Mouse (Mus musculus): Measurements from ENCODE around the gene Ell3. TPM values are rescaled to one million over a fixed set of nuclear protein-coding genes. Genes with fewer than 3 reads are reported as not detected.
"Not testable (repeated sequence)": the region's sequence is repeated elsewhere in the genome, so short reads cannot be mapped to it uniquely, and the experiment has no call there.

Ell3 gene
- 2.3 and 2.5 TPM in 2 replicates for polyA plus RNA-seq (2015; fragmentation: Nextera tagmentation; extraction: Ambion mirVana)

- Histone ChIP-seq H3K9ac (replicated peaks; ENCODE audit: low read depth, low read length) (no peak within 1 kb of the TSS), H3K27ac (ENCODE audit: low read length) (no peak within 1 kb of the TSS), H3K4me2 (ENCODE audit: low read length) (peak within 1 kb of the TSS; percentile 59), H3K27me3 (replicated peaks; ENCODE audit: control insufficient read depth, insufficient read depth, low read length) (peaks cover 5% of the 10 kb centered on the region; the same call in 1 of the 2 replicates), H3K4me1 (replicated peaks; ENCODE audit: control insufficient read depth, insufficient read depth, low read length) (peaks cover 20% of the 10 kb centered on the region), H3K4me3 (replicated peaks; ENCODE audit: low read length) (no peak within 1 kb of the TSS; the same call in 1 of the 2 replicates), H3K36me3 (ENCODE audit: control insufficient read depth, insufficient read depth) (peaks cover 6% of the 10 kb centered on the region), H3K9me3 (ENCODE audit: control insufficient read depth, low read length) (no peaks in the 10 kb centered on the region)
- ATAC-seq: no peak
- 85% methylated on average over 1 of the region's 1 CpGs for WGBS
These were observed at the start of gene Ell3 for GRCm38 (mm10) chr2:121444178-121444577. TSS of gene Ell3 (minus strand) at chr2:121444278.

DNA sequence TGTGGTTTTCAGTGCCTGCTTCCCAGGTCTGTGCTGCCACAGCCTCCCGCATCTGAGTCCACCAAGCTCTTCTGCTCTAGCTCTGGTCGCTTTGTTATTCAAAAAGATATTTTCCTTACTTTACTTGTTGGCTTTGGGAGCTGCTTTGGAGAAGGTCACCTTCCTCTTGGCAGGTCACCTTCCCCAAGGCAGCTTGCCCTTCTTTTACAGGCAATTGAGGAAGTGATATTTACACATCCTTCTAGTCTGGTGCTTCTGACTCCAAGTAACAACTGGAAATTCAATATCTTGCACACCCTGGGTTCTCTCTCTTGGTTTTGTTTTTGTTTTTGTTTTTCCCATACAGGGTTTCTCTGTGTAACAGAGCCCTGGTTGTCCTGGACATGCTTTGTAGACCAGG lies 40.3 kb upstream of the Ell3 start:
- not testable (repeated sequence) for H3K9me3 ChIP-seq (ENCODE audit: control insufficient read depth, low read length); H3K27me3 ChIP-seq (replicated peaks; ENCODE audit: control insufficient read depth, insufficient read depth, low read length); H3K4me3 ChIP-seq (replicated peaks; ENCODE audit: low read length); H3K36me3 ChIP-seq (ENCODE audit: control insufficient read depth, insufficient read depth); H3K4me2 ChIP-seq (ENCODE audit: low read length); ATAC-seq; H3K9ac ChIP-seq (replicated peaks; ENCODE audit: low read depth, low read length); H3K27ac ChIP-seq (ENCODE audit: low read length); H3K4me1 ChIP-seq (replicated peaks; ENCODE audit: control insufficient read depth, insufficient read depth, low read length)
- 90% methylated on average over 1 of the region's 2 CpGs for WGBS

DNA sequence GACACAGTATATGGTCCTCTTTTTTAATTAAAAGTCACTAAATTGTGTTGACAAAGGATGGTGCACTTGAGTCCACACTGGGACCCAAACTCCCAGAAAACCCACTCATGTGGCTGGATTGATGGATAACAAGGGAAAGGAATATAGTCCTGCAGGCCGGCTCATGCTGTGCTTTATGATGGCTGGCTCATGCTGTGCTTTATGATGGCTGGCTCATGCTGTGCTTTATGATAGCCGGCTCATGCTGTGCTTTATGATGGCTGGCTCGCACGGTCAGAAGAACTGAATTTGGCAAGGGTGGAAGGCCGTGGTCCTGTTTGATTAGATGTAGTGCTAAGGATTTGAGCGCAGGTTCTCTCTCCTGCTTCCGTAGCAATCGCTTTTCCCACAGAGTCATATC lies 39.5 kb upstream of the Ell3 start:
- WGBS: 36% methylated on average over 8 of the region's 8 CpGs
- H3K9ac ChIP-seq (replicated peaks; ENCODE audit: low read depth, low read length): no peak overlapping the region
- no peaks in the 10 kb centered on the region for H3K27me3 ChIP-seq (replicated peaks; ENCODE audit: control insufficient read depth, insufficient read depth, low read length)
- H3K36me3 ChIP-seq (ENCODE audit: control insufficient read depth, insufficient read depth): no peaks in the 10 kb centered on the region
- no peak overlapping the region for H3K27ac ChIP-seq (ENCODE audit: low read length)
- no peak overlapping the region for H3K4me3 ChIP-seq (replicated peaks; ENCODE audit: low read length)
- ATAC-seq: no peak
- no peaks in the 10 kb centered on the region for H3K9me3 ChIP-seq (ENCODE audit: control insufficient read depth, low read length)
- no peaks in the 10 kb centered on the region for H3K4me1 ChIP-seq (replicated peaks; ENCODE audit: control insufficient read depth, insufficient read depth, low read length)
- no peak overlapping the region for H3K4me2 ChIP-seq (ENCODE audit: low read length)

DNA sequence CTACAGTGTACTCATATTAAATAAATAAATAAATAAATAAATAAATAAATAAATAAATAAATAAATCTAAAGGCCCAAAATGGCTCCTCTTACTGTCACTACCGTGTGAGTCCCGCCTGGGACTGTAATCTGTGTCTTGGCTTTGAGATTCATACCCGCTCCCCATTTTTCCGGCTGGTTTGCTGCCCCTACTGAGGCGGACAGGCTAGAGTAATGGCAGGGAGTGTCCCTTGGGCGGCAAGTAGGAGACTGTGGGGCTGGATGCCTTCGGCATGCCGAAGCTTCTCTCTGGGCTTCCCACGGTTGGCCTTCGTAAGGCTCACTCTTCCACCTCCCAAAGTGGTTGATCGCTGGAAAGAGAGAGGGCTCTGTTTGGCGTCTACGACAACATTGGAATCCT lies 36.8 kb upstream of the Ell3 start:
- not testable (repeated sequence) for H3K27me3 ChIP-seq (replicated peaks; ENCODE audit: control insufficient read depth, insufficient read depth, low read length); H3K9me3 ChIP-seq (ENCODE audit: control insufficient read depth, low read length); ATAC-seq; H3K4me2 ChIP-seq (ENCODE audit: low read length); H3K27ac ChIP-seq (ENCODE audit: low read length); H3K4me1 ChIP-seq (replicated peaks; ENCODE audit: control insufficient read depth, insufficient read depth, low read length); H3K36me3 ChIP-seq (ENCODE audit: control insufficient read depth, insufficient read depth); H3K9ac ChIP-seq (replicated peaks; ENCODE audit: low read depth, low read length); H3K4me3 ChIP-seq (replicated peaks; ENCODE audit: low read length)
- 89% methylated on average over 13 of the region's 13 CpGs for WGBS

- no peak for ATAC-seq
- no peak overlapping the region for H3K4me3 ChIP-seq (replicated peaks; ENCODE audit: low read length)
- no peaks in the 10 kb centered on the region for H3K9me3 ChIP-seq (ENCODE audit: control insufficient read depth, low read length)
- WGBS: 56% methylated on average over 3 of the region's 3 CpGs
- H3K36me3 ChIP-seq (ENCODE audit: control insufficient read depth, insufficient read depth): no peaks in the 10 kb centered on the region
- H3K27me3 ChIP-seq (replicated peaks; ENCODE audit: control insufficient read depth, insufficient read depth, low read length): no peaks in the 10 kb centered on the region
- no peaks in the 10 kb centered on the region for H3K4me1 ChIP-seq (replicated peaks; ENCODE audit: control insufficient read depth, insufficient read depth, low read length)
- no peak overlapping the region for H3K27ac ChIP-seq (ENCODE audit: low read length)
- no peak overlapping the region for H3K9ac ChIP-seq (replicated peaks; ENCODE audit: low read depth, low read length)
- H3K4me2 ChIP-seq (ENCODE audit: low read length): no peak overlapping the region
These were observed 36.4 kb upstream of the Ell3 start for GRCm38 (mm10) chr2:121480498-121480897.

GRCm38 (mm10) chr2:121477491-121478266 lies 33.6 kb upstream of the Ell3 start:
- Histone ChIP-seq H3K9me3 (ENCODE audit: control insufficient read depth, low read length) (no peaks in the 10 kb centered on the region), H3K27ac (ENCODE audit: low read length) (no peak overlapping the region), H3K4me1 (replicated peaks; ENCODE audit: control insufficient read depth, insufficient read depth, low read length) (peaks cover 6% of the 10 kb centered on the region; the same call in 1 of the 2 replicates), H3K36me3 (ENCODE audit: control insufficient read depth, insufficient read depth) (no peaks in the 10 kb centered on the region), H3K4me2 (ENCODE audit: low read length) (no peak overlapping the region), H3K27me3 (replicated peaks; ENCODE audit: control insufficient read depth, insufficient read depth, low read length) (no peaks in the 10 kb centered on the region), H3K4me3 (replicated peaks; ENCODE audit: low read length) (no peak overlapping the region), H3K9ac (replicated peaks; ENCODE audit: low read depth, low read length) (no peak overlapping the region)
- 78% methylated on average over 3 of the region's 3 CpGs for WGBS
- ATAC-seq: no peak

DNA sequence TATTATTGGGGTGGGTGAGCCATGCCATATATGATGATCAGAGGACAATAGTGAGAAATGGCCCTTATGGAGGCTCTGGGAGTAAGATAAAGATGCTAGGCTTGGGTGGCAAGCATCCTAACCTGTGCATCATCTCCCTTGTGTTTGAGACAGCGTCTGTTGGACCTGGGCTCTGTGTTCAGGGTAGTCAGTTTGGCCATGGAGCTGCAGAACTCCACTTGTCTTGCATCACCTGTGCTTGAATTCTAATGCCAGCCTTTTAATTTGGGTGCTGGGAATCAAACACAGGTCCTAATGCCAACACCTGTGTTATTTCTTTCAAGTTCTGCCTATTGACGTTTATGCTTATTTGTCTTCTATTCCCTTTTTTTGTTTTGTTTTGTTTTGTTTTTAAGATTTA lies 31.2 kb upstream of the Ell3 start:
- not testable (repeated sequence) for H3K27me3 ChIP-seq (replicated peaks; ENCODE audit: control insufficient read depth, insufficient read depth, low read length); H3K4me3 ChIP-seq (replicated peaks; ENCODE audit: low read length); H3K4me2 ChIP-seq (ENCODE audit: low read length); H3K27ac ChIP-seq (ENCODE audit: low read length); ATAC-seq; H3K9ac ChIP-seq (replicated peaks; ENCODE audit: low read depth, low read length); H3K36me3 ChIP-seq (ENCODE audit: control insufficient read depth, insufficient read depth); H3K4me1 ChIP-seq (replicated peaks; ENCODE audit: control insufficient read depth, insufficient read depth, low read length); H3K9me3 ChIP-seq (ENCODE audit: control insufficient read depth, low read length)
- 93% methylated on average over 2 of the region's 2 CpGs for WGBS

DNA sequence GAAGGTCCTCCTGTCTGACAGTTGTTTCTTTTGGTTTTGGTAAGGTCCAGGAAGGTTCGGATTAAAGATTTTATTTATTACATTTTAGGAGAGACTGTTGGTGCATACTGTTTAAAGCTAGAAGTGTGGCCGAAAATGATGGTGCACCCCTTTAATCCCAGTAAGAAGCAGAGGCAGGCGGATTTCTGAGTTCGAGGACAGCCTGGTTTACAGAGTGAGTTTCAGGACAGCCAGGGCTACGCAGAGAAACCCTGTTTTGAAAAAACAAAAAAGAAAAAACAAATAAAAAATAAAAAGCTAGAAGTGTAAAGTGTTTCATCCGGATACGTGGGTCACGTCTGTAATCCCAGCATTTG lies 30.1 kb upstream of the Ell3 start:
- Histone ChIP-seq H3K27me3 (replicated peaks; ENCODE audit: control insufficient read depth, insufficient read depth, low read length) (no peaks in the 10 kb centered on the region), H3K4me3 (replicated peaks; ENCODE audit: low read length) (peak overlapping the region; percentile 67), H3K9me3 (ENCODE audit: control insufficient read depth, low read length) (no peaks in the 10 kb centered on the region), H3K27ac (ENCODE audit: low read length) (peak overlapping the region; percentile 63), H3K9ac (replicated peaks; ENCODE audit: low read depth, low read length) (peak overlapping the region; percentile 63; the same call in 1 of the 2 replicates), H3K4me1 (replicated peaks; ENCODE audit: control insufficient read depth, insufficient read depth, low read length) (peaks cover 6% of the 10 kb centered on the region; the same call in 1 of the 2 replicates), H3K36me3 (ENCODE audit: control insufficient read depth, insufficient read depth) (no peaks in the 10 kb centered on the region), H3K4me2 (ENCODE audit: low read length) (peak overlapping the region; percentile 75)
- ATAC-seq: no peak
- 34% methylated on average over 8 of the region's 8 CpGs for WGBS

DNA sequence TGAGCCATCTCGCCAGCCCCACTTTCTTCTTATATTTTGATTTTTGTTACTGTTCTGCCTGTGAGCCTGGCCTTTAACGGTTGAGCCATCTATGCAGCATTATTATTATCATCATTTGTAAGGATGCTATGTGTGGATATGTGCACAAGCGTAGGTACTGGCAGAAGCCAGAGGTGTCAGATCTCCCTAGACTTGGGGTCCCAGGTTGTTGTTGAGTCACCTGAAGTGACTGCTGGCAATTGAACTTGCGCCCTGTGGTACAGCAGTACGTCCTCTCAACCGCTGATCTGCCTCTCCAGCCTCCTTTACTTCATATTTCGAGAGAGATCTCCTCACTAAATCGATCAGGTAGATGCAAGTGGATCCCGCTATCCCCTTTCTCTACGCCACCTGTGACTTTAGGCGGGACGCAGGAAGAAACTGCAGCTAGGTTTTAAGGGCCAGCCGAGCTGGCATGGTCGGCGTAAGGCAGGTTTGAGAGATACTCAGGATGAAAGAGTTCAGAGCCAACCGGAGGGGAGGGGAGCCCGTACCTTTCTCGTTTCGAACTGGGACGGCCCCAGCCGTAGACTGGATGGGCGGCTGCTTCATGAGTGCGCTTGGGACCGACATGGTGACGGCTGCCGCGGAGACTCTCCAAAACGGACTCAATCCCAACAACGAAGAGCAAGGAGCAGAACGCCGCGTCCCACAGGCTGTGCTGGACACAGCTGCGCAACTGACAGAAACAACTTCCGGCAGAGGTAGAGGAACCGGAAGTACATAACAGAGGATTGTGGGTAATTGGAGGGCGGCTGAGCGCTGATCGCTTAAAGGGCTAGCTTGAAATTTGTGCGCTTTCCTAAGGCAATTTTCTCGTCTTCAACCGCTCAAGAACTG lies 29.5 kb upstream of the Ell3 start, which contains the start of gene Mfap1b:
Gene Mfap1b (minus strand): TSS at position 767 of the 879 bp plus-strand sequence.
- peak within 1 kb of the TSS; percentile 63 for H3K9ac ChIP-seq (replicated peaks; ENCODE audit: low read depth, low read length)
- H3K4me3 ChIP-seq (replicated peaks; ENCODE audit: low read length): peak within 1 kb of the TSS; percentile 67
- 5% methylated on average over 39 of the region's 41 CpGs for WGBS
- H3K4me1 ChIP-seq (replicated peaks; ENCODE audit: control insufficient read depth, insufficient read depth, low read length); H3K27me3 ChIP-seq (replicated peaks; ENCODE audit: control insufficient read depth, insufficient read depth, low read length); H3K9me3 ChIP-seq (ENCODE audit: control insufficient read depth, low read length); H3K36me3 ChIP-seq (ENCODE audit: control insufficient read depth, insufficient read depth): not testable (repeated sequence)
- peak within 1 kb of the TSS; percentile 63 for H3K27ac ChIP-seq (ENCODE audit: low read length)
- H3K4me2 ChIP-seq (ENCODE audit: low read length): peak within 1 kb of the TSS; percentile 75
- peak; percentile 98 for ATAC-seq

All from forebrain, embryonic 16.5 days (tissue).